Mouse (Mus musculus) forebrain, embryonic 15.5 days (tissue): ENCODE results near the gene Gm20695. TPM values are rescaled to one million over a fixed set of nuclear protein-coding genes. Genes with fewer than 3 reads are reported as not detected.

Experiments
- ATAC-seq: fragments of 200-750 bp; cut with Nextera tagmentation; replicated peaks from 2 replicates; pipeline ENCODE4 v1.8.0; 2017; ENCODE audit warnings: mild to moderate bottlenecking, moderate TSS enrichment, moderate library complexity
- H3K27ac ChIP-seq: fragments of 300-500 bp; sonication (generic); replicated peaks from 2 replicates; pipeline ENCODE4 v1.5.1; 2015; ENCODE audit warnings: mild to moderate bottlenecking, inconsistent platforms
- H3K27me3 ChIP-seq: fragments of 300-500 bp; sonication (generic); 2 replicates; pipeline ENCODE4 v1.6.1; 2015; ENCODE audit warnings: inconsistent platforms
- H3K36me3 ChIP-seq: fragments of 300-500 bp; sonication (generic); 2 replicates; pipeline ENCODE4 v1.6.1; 2015; ENCODE audit warnings: mild to moderate bottlenecking, inconsistent platforms
- H3K4me1 ChIP-seq: fragments of 300-500 bp; sonication (generic); 2 replicates; pipeline ENCODE4 v1.6.1; 2015; ENCODE audit warnings: inconsistent platforms
- H3K4me2 ChIP-seq: fragments of 300-500 bp; sonication (generic); replicated peaks from 2 replicates; pipeline ENCODE4 v1.6.1; 2015; ENCODE audit warnings: mild to moderate bottlenecking, inconsistent platforms
- H3K4me3 ChIP-seq: fragments of 300-500 bp; sonication (generic); 2 replicates; pipeline ENCODE4 v1.5.1; 2015; ENCODE audit warnings: mild to moderate bottlenecking, inconsistent platforms
- H3K9ac ChIP-seq: fragments of 300-500 bp; sonication (generic); replicated peaks from 2 replicates; pipeline ENCODE4 v1.6.1; 2015; ENCODE audit warnings: mild to moderate bottlenecking, inconsistent platforms
- H3K9me3 ChIP-seq: fragments of 300-500 bp; sonication (generic); 2 replicates; pipeline ENCODE4 v1.6.1; 2016; ENCODE audit warnings: inconsistent platforms
- WGBS: fragments of 180-500 bp; shearing (Covaris S2); methylation state at CpG from one replicate; pipeline ENCODE4 v1.1.7; 2015; ENCODE audit warnings: mixed read lengths; 5-methylcytosine and 5-hydroxymethylcytosine counted together
- polyA plus RNA-seq: library from polyadenylated mRNA; unstranded; fragments of >200 nt; fragmentation: Nextera tagmentation; extraction: Ambion mirVana; gene quantifications from 2 replicates; pipeline ENCODE4 v1.2.1, GENCODE M21; 2015

The Gm20695 gene
- polyA plus RNA-seq, 1 experiment from 2014 or later: 4.7 TPM

- 0 out of 2 replicates have a peak, but pooled peaks have one; percentile 8 for ATAC-seq
- Histone ChIP-seq H3K27ac (no peak overlapping the region), H3K9ac (no peak overlapping the region), H3K4me3 (peak overlapping the region; percentile 70), H3K9me3 (no peaks in the 10 kb centered on the region), H3K4me2 (no peak overlapping the region), H3K36me3 (peaks cover 36% of the 10 kb centered on the region), H3K4me1 (peaks cover 20% of the 10 kb centered on the region), H3K27me3 (no peaks in the 10 kb centered on the region)
- WGBS: 68% methylated on average over 2 of the region's 2 CpGs
These were observed 23.0 kb downstream of the Gm20695 start for GRCm38 (mm10) chr16:3907471-3907870.

GRCm38 (mm10) chr16:3908537-3909111 lies 24.2 kb downstream of the Gm20695 start, which contains the start of the genes 1700037C18Rik and Cluap1:
TSS of gene 1700037C18Rik (minus strand) at chr16:3908689.
TSS of gene Cluap1 (plus strand) at chr16:3908801.
- under 1% methylated on average over 33 of the region's 33 CpGs for WGBS

GRCm38 (mm10) chr16:3909118-3909517 lies 24.7 kb downstream of the Gm20695 start:
- WGBS: 7% methylated on average over 20 of the region's 20 CpGs
- ATAC-seq: no peak
- H3K4me3 ChIP-seq: peak overlapping the region; percentile 70
- H3K4me2 ChIP-seq: peak overlapping the region; percentile 52
- H3K27ac ChIP-seq: peak overlapping the region; percentile 79
- no peaks in the 10 kb centered on the region for H3K9me3 ChIP-seq
- H3K9ac ChIP-seq: peak overlapping the region; percentile 74
- H3K27me3 ChIP-seq: no peaks in the 10 kb centered on the region
- H3K36me3 ChIP-seq: peaks cover 36% of the 10 kb centered on the region
- H3K4me1 ChIP-seq: peaks cover 20% of the 10 kb centered on the region

More at GRCm38 (mm10) chr16:3908537-3909111, 24.2 kb downstream of the Gm20695 start, which contains the start of the genes 1700037C18Rik and Cluap1:
- peak within 1 kb of the TSS; percentile 70 for H3K4me3 ChIP-seq
- H3K4me2 ChIP-seq: peak within 1 kb of the TSS; percentile 52
- H3K9ac ChIP-seq: peak within 1 kb of the TSS; percentile 74
- peaks cover 37% of the 10 kb centered on the region for H3K36me3 ChIP-seq
- no peaks in the 10 kb centered on the region for H3K9me3 ChIP-seq
- H3K4me1 ChIP-seq: peaks cover 20% of the 10 kb centered on the region
- peak within 1 kb of the TSS; percentile 79 for H3K27ac ChIP-seq
- peak; percentile 96 for ATAC-seq
- H3K27me3 ChIP-seq: no peaks in the 10 kb centered on the region

GRCm38 (mm10) chr16:3920756-3921155 lies 36.3 kb downstream of the Gm20695 start:
- no peak overlapping the region for H3K27ac ChIP-seq
- no peak overlapping the region for H3K4me2 ChIP-seq
- H3K9me3 ChIP-seq: no peaks in the 10 kb centered on the region
- H3K4me3 ChIP-seq: no peak overlapping the region
- no peaks in the 10 kb centered on the region for H3K27me3 ChIP-seq
- no peak overlapping the region for H3K9ac ChIP-seq
- no peak for ATAC-seq
- peaks cover 68% of the 10 kb centered on the region for H3K36me3 ChIP-seq
- 90% methylated on average over 2 of the region's 2 CpGs for WGBS
- H3K4me1 ChIP-seq: no peaks in the 10 kb centered on the region

- H3K27me3 ChIP-seq: no peaks in the 10 kb centered on the region
- H3K4me2 ChIP-seq: no peak overlapping the region
- ATAC-seq: no peak
- H3K4me3 ChIP-seq: no peak overlapping the region
- no peak overlapping the region for H3K9ac ChIP-seq
- H3K36me3 ChIP-seq: peaks cover 66% of the 10 kb centered on the region
- H3K9me3 ChIP-seq: no peaks in the 10 kb centered on the region
- WGBS: 95% methylated on average over 3 of the region's 3 CpGs
- no peak overlapping the region for H3K27ac ChIP-seq
- no peaks in the 10 kb centered on the region for H3K4me1 ChIP-seq
These were observed 39.1 kb downstream of the Gm20695 start for GRCm38 (mm10) chr16:3923515-3923914.

- Histone ChIP-seq H3K36me3 (peaks cover 68% of the 10 kb centered on the region), H3K4me3 (no peak overlapping the region)
- 90% methylated on average over 4 of the region's 4 CpGs for WGBS
These were observed 39.5 kb downstream of the Gm20695 start for GRCm38 (mm10) chr16:3923966-3924365.

GRCm38 (mm10) chr16:3928582-3928981 lies 44.1 kb downstream of the Gm20695 start:
- Histone ChIP-seq H3K27me3 (no peaks in the 10 kb centered on the region), H3K4me1 (no peaks in the 10 kb centered on the region), H3K36me3 (peaks cover 68% of the 10 kb centered on the region), H3K27ac (no peak overlapping the region), H3K9me3 (no peaks in the 10 kb centered on the region), H3K9ac (no peak overlapping the region), H3K4me3 (no peak overlapping the region), H3K4me2 (no peak overlapping the region)
- no peak for ATAC-seq
- WGBS: 83% methylated on average over 1 of the region's 1 CpGs

More at GRCm38 (mm10) chr16:3923966-3924365, 39.5 kb downstream of the Gm20695 start:
- Histone ChIP-seq H3K27me3 (no peaks in the 10 kb centered on the region), H3K4me1 (no peaks in the 10 kb centered on the region), H3K9ac (no peak overlapping the region), H3K4me2 (no peak overlapping the region), H3K27ac (no peak overlapping the region), H3K9me3 (no peaks in the 10 kb centered on the region)
- ATAC-seq: no peak

- no peak for ATAC-seq
- Histone ChIP-seq H3K36me3 (peaks cover 68% of the 10 kb centered on the region), H3K4me1 (no peaks in the 10 kb centered on the region), H3K4me3 (no peak overlapping the region), H3K9ac (no peak overlapping the region), H3K9me3 (no peaks in the 10 kb centered on the region), H3K4me2 (no peak overlapping the region), H3K27ac (no peak overlapping the region), H3K27me3 (no peaks in the 10 kb centered on the region)
- WGBS: 84% methylated on average over 7 of the region's 7 CpGs
These were observed 44.7 kb downstream of the Gm20695 start for GRCm38 (mm10) chr16:3929151-3929550.

- WGBS: 96% methylated on average over 6 of the region's 6 CpGs
- no peak overlapping the region for H3K4me2 ChIP-seq
- ATAC-seq: no peak
- peaks cover 83% of the 10 kb centered on the region for H3K36me3 ChIP-seq
- H3K27ac ChIP-seq: no peak overlapping the region
- no peaks in the 10 kb centered on the region for H3K4me1 ChIP-seq
- no peak overlapping the region for H3K9ac ChIP-seq
- no peak overlapping the region for H3K4me3 ChIP-seq
- H3K9me3 ChIP-seq: no peaks in the 10 kb centered on the region
- no peaks in the 10 kb centered on the region for H3K27me3 ChIP-seq
These were observed 49.1 kb downstream of the Gm20695 start for GRCm38 (mm10) chr16:3933536-3933935.

GRCm38 (mm10) chr16:3934091-3934490 lies 49.6 kb downstream of the Gm20695 start:
- Histone ChIP-seq H3K4me1 (no peaks in the 10 kb centered on the region), H3K9ac (no peak overlapping the region), H3K27me3 (no peaks in the 10 kb centered on the region), H3K36me3 (peaks cover 82% of the 10 kb centered on the region), H3K4me2 (no peak overlapping the region), H3K9me3 (no peaks in the 10 kb centered on the region), H3K4me3 (no peak overlapping the region), H3K27ac (no peak overlapping the region)
- ATAC-seq: no peak
- 98% methylated on average over 1 of the region's 1 CpGs for WGBS

- peaks cover 76% of the 10 kb centered on the region for H3K36me3 ChIP-seq
These were observed 50.3 kb downstream of the Gm20695 start for GRCm38 (mm10) chr16:3934701-3935100.

GRCm38 (mm10) chr16:3951141-3951540 lies 66.7 kb downstream of the Gm20695 start:
- H3K36me3 ChIP-seq: no peaks in the 10 kb centered on the region
- no peaks in the 10 kb centered on the region for H3K9me3 ChIP-seq
- no peaks in the 10 kb centered on the region for H3K27me3 ChIP-seq
- WGBS: 84% methylated on average over 1 of the region's 1 CpGs
- no peak overlapping the region for H3K4me2 ChIP-seq
- H3K27ac ChIP-seq: no peak overlapping the region
- H3K4me1 ChIP-seq: no peaks in the 10 kb centered on the region
- no peak for ATAC-seq
- no peak overlapping the region for H3K4me3 ChIP-seq
- H3K9ac ChIP-seq: no peak overlapping the region

More at GRCm38 (mm10) chr16:3934701-3935100, 50.3 kb downstream of the Gm20695 start:
- Histone ChIP-seq H3K27me3 (no peaks in the 10 kb centered on the region), H3K4me3 (no peak overlapping the region), H3K4me1 (no peaks in the 10 kb centered on the region), H3K9ac (no peak overlapping the region), H3K27ac (no peak overlapping the region), H3K9me3 (no peaks in the 10 kb centered on the region), H3K4me2 (no peak overlapping the region)
- 94% methylated on average over 4 of the region's 4 CpGs for WGBS
- ATAC-seq: no peak

- Histone ChIP-seq H3K4me2 (no peak overlapping the region), H3K36me3 (no peaks in the 10 kb centered on the region), H3K27me3 (no peaks in the 10 kb centered on the region), H3K4me1 (no peaks in the 10 kb centered on the region), H3K9me3 (no peaks in the 10 kb centered on the region), H3K27ac (no peak overlapping the region), H3K9ac (no peak overlapping the region), H3K4me3 (no peak overlapping the region)
- WGBS: 84% methylated on average over 6 of the region's 6 CpGs
- ATAC-seq: no peak
These were observed 71.9 kb downstream of the Gm20695 start for GRCm38 (mm10) chr16:3956369-3956768.
